Mouse (Mus musculus) MEL (cell line): ENCODE measurements at regions not wholly inside any gene's neighbourhood (a gene's known extent, or its start where the extent isn't known, plus 50 kb on each side); places are given as distances from the start of the nearest gene placed in this dataset.

Source experiments
- DNase-seq: peaks from one replicate; pipeline ENCODE4 v3.0.0; 2011; ENCODE audit warnings: low read depth, low spot score
- H3K27ac ChIP-seq: 2 replicates; pipeline ENCODE4 v1.5.1; 2012; ENCODE audit warnings: low read depth, mild to moderate bottlenecking, control low read depth, low read length, moderate library complexity; ENCODE audit not compliant: control insufficient read depth
- H3K27me3 ChIP-seq, 2 experiments: fragments of 150-350 bp in 1 of 2; sonication (generic) in 1 of 2; 2 replicates each; pipeline ENCODE4 v1.6.1; 2012; ENCODE audit warnings: low read length in 2 of 2, mild to moderate bottlenecking in 2 of 2, improper control_type of control experiment in 1 of 2, moderate library complexity in 1 of 2; ENCODE audit not compliant: insufficient read depth in 2 of 2, control insufficient read depth in 1 of 2
- H3K36me3 ChIP-seq, 2 experiments: 2 replicates each; pipeline ENCODE4 v1.6.1; 2012 to 2014; ENCODE audit warnings: low read length in 2 of 2, improper control_type of control experiment in 1 of 2, inconsistent platforms in 1 of 2, mild to moderate bottlenecking in 1 of 2; ENCODE audit not compliant: insufficient read depth in 2 of 2, control insufficient read depth in 1 of 2
- H3K4me1 ChIP-seq, 2 experiments: fragments of 150-350 bp in 1 of 2; sonication (generic) in 1 of 2; 2 replicates each; pipeline ENCODE4 v1.6.1; 2012; ENCODE audit warnings: low read length in 2 of 2, improper control_type of control experiment in 1 of 2, mild to moderate bottlenecking in 1 of 2; ENCODE audit not compliant: insufficient read depth in 2 of 2, control insufficient read depth in 1 of 2
- H3K4me3 ChIP-seq, 2 experiments: fragments of 150-350 bp in 1 of 2; sonication (generic) in 1 of 2; 2 replicates each; pipeline ENCODE4 v1.5.1; 2012; ENCODE audit warnings: low read depth in 2 of 2, low read length in 2 of 2, mild to moderate bottlenecking in 2 of 2, moderate library complexity in 2 of 2, control low read depth in 1 of 2, improper control_type of control experiment in 1 of 2; ENCODE audit not compliant: control insufficient read depth in 1 of 2, insufficient read depth in 1 of 2
- H3K79me2 ChIP-seq: 2 replicates; pipeline ENCODE4 v1.6.1; 2012; ENCODE audit warnings: mild to moderate bottlenecking, low read length, moderate library complexity; ENCODE audit not compliant: control insufficient read depth, poor library complexity, insufficient read depth
- H3K9ac ChIP-seq: 2 replicates; pipeline ENCODE4 v1.6.1; 2012; ENCODE audit warnings: low read depth, mild to moderate bottlenecking, control low read depth, low read length, moderate library complexity; ENCODE audit not compliant: control insufficient read depth, poor library complexity, severe bottlenecking
- H3K9me3 ChIP-seq: fragments of 150-350 bp; sonication (generic); replicated peaks from 2 replicates; pipeline ENCODE4 v1.6.1; 2012; ENCODE audit warnings: mild to moderate bottlenecking, low read length, improper control_type of control experiment, moderate library complexity; ENCODE audit not compliant: insufficient read depth
- BHLHE40 ChIP-seq: IDR thresholded peaks from 2 replicates; pipeline ENCODE4 v1.6.1; 2012; ENCODE audit warnings: low read depth, mild to moderate bottlenecking, inconsistent platforms, low read length, improper control_type of control experiment, borderline replicate concordance
- CHD1 ChIP-seq: IDR thresholded peaks from 2 replicates; pipeline ENCODE4 v1.6.1; 2012; ENCODE audit warnings: low read depth, mild to moderate bottlenecking, inconsistent platforms, low read length, improper control_type of control experiment
- CHD2 ChIP-seq: IDR thresholded peaks from 2 replicates; pipeline ENCODE4 v1.6.1; 2011; ENCODE audit warnings: low read length, improper control_type of control experiment
- CTCF ChIP-seq, 3 experiments: IDR thresholded peaks in 2 of 3; conservative IDR thresholded peaks in 1 of 3; 2 replicates each; pipeline ENCODE4 v1.5.1; 2011 to 2012; ENCODE audit warnings: low read length in 3 of 3, low read depth in 2 of 3, mild to moderate bottlenecking in 2 of 3, improper control_type of control experiment in 1 of 3, inconsistent platforms in 1 of 3, mixed read lengths in 1 of 3, moderate library complexity in 1 of 3; ENCODE audit not compliant: control insufficient read depth in 1 of 3, insufficient read depth in 1 of 3, poor library complexity in 1 of 3, severe bottlenecking in 1 of 3
- E2F4 ChIP-seq: IDR thresholded peaks from 2 replicates; pipeline ENCODE4 v1.6.1; 2011; ENCODE audit warnings: low read depth, low read length, improper control_type of control experiment, borderline replicate concordance
- EP300 ChIP-seq, 2 experiments: IDR thresholded peaks; 2 replicates each; pipeline ENCODE4 v1.6.1; 2011; ENCODE audit warnings: improper control_type of control experiment in 2 of 2, low read length in 2 of 2, low read depth in 1 of 2, mild to moderate bottlenecking in 1 of 2
- ETS1 ChIP-seq: IDR thresholded peaks from 2 replicates; pipeline ENCODE4 v1.6.1; 2012; ENCODE audit warnings: low read depth, mild to moderate bottlenecking, inconsistent platforms, low read length, improper control_type of control experiment, moderate library complexity
- GABPA ChIP-seq: IDR thresholded peaks from 2 replicates; pipeline ENCODE4 v1.6.1; 2012; ENCODE audit warnings: low read depth, mild to moderate bottlenecking, inconsistent platforms, low read length, improper control_type of control experiment, moderate library complexity
- HCFC1 ChIP-seq: IDR thresholded peaks from 2 replicates; pipeline ENCODE4 v1.6.1; 2012; ENCODE audit warnings: low read depth, mild to moderate bottlenecking, inconsistent platforms, low read length, improper control_type of control experiment, moderate library complexity
- JUND ChIP-seq: IDR thresholded peaks from 2 replicates; pipeline ENCODE4 v1.6.1; 2011; ENCODE audit warnings: low read depth, mild to moderate bottlenecking, improper control_type of control experiment, low read length
- MAFK ChIP-seq: IDR thresholded peaks from 2 replicates; pipeline ENCODE4 v1.6.1; 2011; ENCODE audit warnings: low read depth, mild to moderate bottlenecking, low read length, improper control_type of control experiment, borderline replicate concordance
- MAX ChIP-seq: IDR thresholded peaks from 2 replicates; pipeline ENCODE4 v1.6.1; 2011; ENCODE audit warnings: low read length, improper control_type of control experiment
- MEF2A ChIP-seq: IDR thresholded peaks from 2 replicates; pipeline ENCODE4 v1.6.1; 2014; ENCODE audit warnings: low read depth, mild to moderate bottlenecking, inconsistent platforms, low read length, improper control_type of control experiment; ENCODE audit not compliant: poor library complexity, insufficient replicate concordance, severe bottlenecking; ENCODE audit errors: extremely low read depth
- MYB ChIP-seq: IDR thresholded peaks from 2 replicates; pipeline ENCODE4 v1.6.1; 2011; ENCODE audit warnings: mild to moderate bottlenecking, low read depth, low read length, improper control_type of control experiment
- POLR2A ChIP-seq, 2 experiments: IDR thresholded peaks; 2 replicates each; pipeline ENCODE4 v1.6.1; 2011 to 2012; ENCODE audit warnings: low read length in 2 of 2, mild to moderate bottlenecking in 2 of 2, control low read depth in 1 of 2, improper control_type of control experiment in 1 of 2, low read depth in 1 of 2, moderate library complexity in 1 of 2; ENCODE audit not compliant: control insufficient read depth in 1 of 2, insufficient read depth in 1 of 2, poor library complexity in 1 of 2
- POLR2AphosphoS2 ChIP-seq: IDR thresholded peaks from 2 replicates; pipeline ENCODE4 v1.6.1; 2011; ENCODE audit warnings: low read length, improper control_type of control experiment
- POLR2AphosphoS5 ChIP-seq: IDR thresholded peaks from 2 replicates; pipeline ENCODE4 v1.6.1; 2012; ENCODE audit warnings: low read depth, borderline replicate concordance, mild to moderate bottlenecking, inconsistent platforms, low read length, moderate library complexity, mixed read lengths
- RAD21 ChIP-seq: IDR thresholded peaks from 2 replicates; pipeline ENCODE4 v1.6.1; 2011; ENCODE audit warnings: mild to moderate bottlenecking, low read depth, low read length, improper control_type of control experiment
- RCOR1 ChIP-seq: IDR thresholded peaks from 2 replicates; pipeline ENCODE4 v1.6.1; 2012; ENCODE audit warnings: low read depth, mild to moderate bottlenecking, inconsistent platforms, low read length, improper control_type of control experiment
- SIN3A ChIP-seq: IDR thresholded peaks from 2 replicates; pipeline ENCODE4 v1.6.1; 2012; ENCODE audit warnings: low read length, improper control_type of control experiment, inconsistent platforms
- TAL1 ChIP-seq: IDR thresholded peaks from 2 replicates; pipeline ENCODE4 v1.6.1; 2012; ENCODE audit warnings: mild to moderate bottlenecking, inconsistent platforms, low read length, moderate library complexity, mixed read lengths
- TBP ChIP-seq: IDR thresholded peaks from 2 replicates; pipeline ENCODE4 v1.8.0; 2011; ENCODE audit warnings: low read depth, low read length, improper control_type of control experiment
- TCF12 ChIP-seq: IDR thresholded peaks from 2 replicates; pipeline ENCODE4 v1.6.1; 2014; ENCODE audit warnings: low read depth, mild to moderate bottlenecking, inconsistent platforms, low read length, improper control_type of control experiment, moderate library complexity
- UBTF ChIP-seq: IDR thresholded peaks from 2 replicates; pipeline ENCODE4 v1.6.1; 2012; ENCODE audit warnings: low read depth, mild to moderate bottlenecking, inconsistent platforms, low read length, improper control_type of control experiment, moderate library complexity, borderline replicate concordance; ENCODE audit not compliant: insufficient read depth
- USF1 ChIP-seq: IDR thresholded peaks from 2 replicates; pipeline ENCODE4 v1.6.1; 2014; ENCODE audit warnings: low read depth, mild to moderate bottlenecking, inconsistent platforms, low read length, improper control_type of control experiment, moderate library complexity
- ZKSCAN1 ChIP-seq: IDR thresholded peaks from 2 replicates; pipeline ENCODE4 v1.6.1; 2012; ENCODE audit warnings: low read depth, mild to moderate bottlenecking, inconsistent platforms, low read length, improper control_type of control experiment, moderate library complexity
- ZMIZ1 ChIP-seq: IDR thresholded peaks from 2 replicates; pipeline ENCODE4 v1.6.1; 2012; ENCODE audit warnings: low read depth, mild to moderate bottlenecking, inconsistent platforms, low read length, improper control_type of control experiment, moderate library complexity
- ZNF384 ChIP-seq: IDR thresholded peaks from 2 replicates; pipeline ENCODE4 v1.6.1; 2012; ENCODE audit warnings: low read depth, mild to moderate bottlenecking, inconsistent platforms, low read length, improper control_type of control experiment

DNA sequence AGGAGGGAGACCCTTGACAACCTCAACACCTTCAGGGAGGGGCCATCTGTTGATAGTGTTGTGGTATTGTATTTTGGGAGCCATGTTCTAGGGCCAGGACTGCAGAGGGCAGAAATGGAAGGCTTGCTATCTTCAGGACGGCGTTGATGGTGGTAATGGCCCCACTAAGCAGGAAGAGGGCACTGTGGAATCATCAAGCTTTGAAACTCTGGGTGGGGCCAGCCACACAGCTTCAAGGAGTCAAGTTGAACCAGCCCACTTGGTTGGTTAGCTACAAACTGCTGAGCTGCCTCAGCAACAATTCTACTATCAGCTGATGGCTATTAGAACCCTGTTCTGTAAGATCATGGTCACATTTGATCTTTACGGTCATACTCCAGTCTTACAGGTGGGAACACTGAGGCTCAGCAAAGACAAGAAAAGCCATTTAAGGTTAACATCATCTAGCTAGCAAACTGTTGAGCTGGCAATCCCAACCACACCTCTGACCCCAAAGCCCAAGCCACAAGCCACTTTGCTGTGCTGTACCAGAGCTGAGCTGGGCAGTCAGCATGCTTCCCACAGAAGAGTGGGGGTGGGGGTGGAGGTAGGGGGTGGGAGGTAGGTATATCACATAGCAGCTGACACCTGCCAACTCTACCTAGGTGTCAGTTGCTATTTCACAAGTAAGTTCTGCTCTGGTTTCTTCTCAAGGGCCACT is 203.9 kb downstream of the Uaca start:
- H3K9me3 ChIP-seq, result no peaks in the 10 kb centered on the region
- peak; percentile 57 for DNase-seq
- H3K4me1 ChIP-seq, result peaks cover 0 to 17% of the 10 kb centered on the region in 2 experiments; a peak in 2 of 4 replicates
- no peak overlapping the region for H3K9ac ChIP-seq
- TF ChIP-seq TAL1 (no peak), RAD21 (peak; percentile 18), CTCF (IDR thresholded peaks at IDR 0.05 in 2 of 3, conservative IDR thresholded peaks at IDR 0.05 in 1 of 3; ENCODE audit: control insufficient read depth in 1 of 3, insufficient read depth in 1 of 3, low read depth in 2 of 3, low read length in 3 of 3, poor library complexity in 1 of 3, severe bottlenecking in 1 of 3) (peak in 2 of 3 experiments; percentile 17 to 23; a peak in 3 of 6 replicates), BHLHE40 (no peak), RCOR1 (no peak)
- H3K27ac ChIP-seq, result no peak overlapping the region
- H3K36me3 ChIP-seq, result peaks cover 0 to 7% of the 10 kb centered on the region in 2 experiments; a peak in 1 of 4 replicates
- H3K27me3 ChIP-seq, result no peaks in the 10 kb centered on the region
- H3K79me2 ChIP-seq, result no peaks in the 10 kb centered on the region
- no peak overlapping the region for H3K4me3 ChIP-seq

DNA sequence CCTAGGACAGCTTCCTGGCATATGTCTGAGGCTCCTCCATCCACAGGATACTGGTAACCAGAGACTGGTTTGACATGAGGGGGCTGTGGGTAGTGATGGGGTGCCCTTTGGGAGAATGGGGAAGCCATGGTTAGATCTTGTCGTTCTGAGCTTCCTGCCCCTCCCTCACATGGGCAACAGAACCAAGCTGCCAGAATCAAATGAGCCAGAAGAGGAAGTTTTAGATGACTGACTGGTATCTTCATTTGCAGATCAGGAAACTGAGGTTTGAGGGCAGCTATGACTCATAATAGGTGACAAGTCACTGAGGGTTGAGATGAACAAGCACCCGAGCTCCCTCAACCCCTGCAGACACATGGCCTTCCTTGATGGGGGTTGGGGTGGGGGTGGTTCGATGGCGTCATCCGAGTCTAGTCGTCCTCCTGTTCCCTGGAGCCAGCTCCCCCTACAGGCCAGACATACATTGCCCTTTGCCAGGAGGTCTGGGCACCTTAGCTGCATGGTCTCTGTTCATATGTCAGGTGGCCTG is 204.7 kb downstream of the Uaca start:
- Histone ChIP-seq H3K4me1 (peaks cover 0 to 17% of the 10 kb centered on the region in 2 experiments; a peak in 2 of 4 replicates), H3K9ac (no peak overlapping the region), H3K36me3 (peaks cover 0 to 7% of the 10 kb centered on the region in 2 experiments; a peak in 1 of 4 replicates), H3K9me3 (no peaks in the 10 kb centered on the region), H3K27ac (no peak overlapping the region), H3K4me3 (no peak overlapping the region), H3K27me3 (no peaks in the 10 kb centered on the region), H3K79me2 (no peaks in the 10 kb centered on the region)
- DNase-seq, result peak; percentile 92
- TF ChIP-seq UBTF (no peak), POLR2A (IDR thresholded peaks at IDR 0.05; ENCODE audit: control insufficient read depth in 1 of 2, insufficient read depth in 1 of 2, low read depth in 1 of 2, low read length in 2 of 2, poor library complexity in 1 of 2) (no peak), EP300 (IDR thresholded peaks at IDR 0.05; ENCODE audit: low read depth in 1 of 2, low read length in 2 of 2) (peak; percentile 95 to 98), POLR2AphosphoS5 (no peak), CTCF (IDR thresholded peaks at IDR 0.05 in 2 of 3, conservative IDR thresholded peaks at IDR 0.05 in 1 of 3; ENCODE audit: control insufficient read depth in 1 of 3, insufficient read depth in 1 of 3, low read depth in 2 of 3, low read length in 3 of 3, poor library complexity in 1 of 3, severe bottlenecking in 1 of 3) (peak; percentile 52 to 71 (median 67)), MEF2A (no peak), CHD2 (peak; percentile 37), TCF12 (peak; percentile 89), MYB (peak; percentile 51; the same call in 1 of the 2 replicates), POLR2AphosphoS2 (no peak), RAD21 (no peak), TBP (no peak), ZMIZ1 (no peak), E2F4 (no peak), JUND (peak; percentile 97), ZNF384 (no peak), HCFC1 (peak; percentile 40; the same call in 1 of the 2 replicates), GABPA (no peak), SIN3A (peak; percentile 78), BHLHE40 (peak; percentile 55; the same call in 1 of the 2 replicates), CHD1 (no peak), USF1 (0 out of 2 replicates have a peak, but pooled peaks have one; percentile 6), ZKSCAN1 (no peak), TAL1 (peak; percentile 88), RCOR1 (peak; percentile 100), MAX (peak; percentile 89), MAFK (peak; percentile 82; the same call in 1 of the 2 replicates), ETS1 (peak; percentile 97)
